Mouse (Mus musculus) retina, postnatal 1 day (tissue): Measurements from ENCODE around the gene Tmie.
A peak's percentile ranks its signal among the peaks of the same experiment; 100 is the strongest.

Experiments
- DNase-seq: peaks from one replicate; pipeline ENCODE4 v3.0.0-alpha.2; 2012

Gene Tmie

DNA sequence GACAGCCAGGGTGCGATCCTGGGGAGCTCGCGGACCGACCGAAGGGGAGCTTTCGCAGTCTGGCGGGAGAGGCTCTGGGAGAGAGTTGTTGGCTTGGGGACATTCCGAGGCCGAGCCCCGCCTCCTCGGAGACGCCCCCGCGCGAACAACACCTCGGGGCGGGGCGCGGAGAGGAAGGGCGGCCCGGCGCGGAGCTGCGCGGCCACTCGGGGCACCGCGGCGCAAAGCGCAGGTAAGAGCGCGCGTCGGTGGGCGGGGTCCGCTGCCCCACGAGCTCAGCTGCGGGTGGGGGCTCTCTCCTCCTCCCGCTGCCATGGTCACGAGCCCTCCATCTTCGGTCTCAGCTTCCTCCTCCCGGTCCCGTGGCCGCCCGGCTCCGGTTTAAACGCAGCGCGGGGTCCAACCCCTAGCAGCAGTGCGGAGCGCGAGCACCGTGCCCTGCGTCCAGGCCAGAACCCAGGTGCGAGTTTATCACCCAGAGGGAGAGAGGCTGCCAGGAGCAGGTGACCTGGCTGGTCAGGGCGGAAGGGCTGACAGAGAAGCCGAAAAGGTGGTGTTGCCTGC lies at the start of gene Tmie:
Tmie (minus strand) TSS at position 116 of the 564 bp plus-strand sequence.
- peak; percentile 50 for DNase-seq

GRCm38 (mm10) chr9:110922759-110923158 lies 42.8 kb upstream of the Tmie start:
- DNase-seq: peak; percentile 75

- DNase-seq: no peak
Measured at GRCm38 (mm10) chr9:110920665-110921419, 40.9 kb upstream of the Tmie start.

GRCm38 (mm10) chr9:110916786-110917185 lies 36.9 kb upstream of the Tmie start, which contains the start of gene Fam240a:
Fam240a (minus strand) TSS chr9:110916861.
- no peak for DNase-seq

- no peak for DNase-seq
Measured at GRCm38 (mm10) chr9:110915466-110915865, 35.6 kb upstream of the Tmie start.

DNA sequence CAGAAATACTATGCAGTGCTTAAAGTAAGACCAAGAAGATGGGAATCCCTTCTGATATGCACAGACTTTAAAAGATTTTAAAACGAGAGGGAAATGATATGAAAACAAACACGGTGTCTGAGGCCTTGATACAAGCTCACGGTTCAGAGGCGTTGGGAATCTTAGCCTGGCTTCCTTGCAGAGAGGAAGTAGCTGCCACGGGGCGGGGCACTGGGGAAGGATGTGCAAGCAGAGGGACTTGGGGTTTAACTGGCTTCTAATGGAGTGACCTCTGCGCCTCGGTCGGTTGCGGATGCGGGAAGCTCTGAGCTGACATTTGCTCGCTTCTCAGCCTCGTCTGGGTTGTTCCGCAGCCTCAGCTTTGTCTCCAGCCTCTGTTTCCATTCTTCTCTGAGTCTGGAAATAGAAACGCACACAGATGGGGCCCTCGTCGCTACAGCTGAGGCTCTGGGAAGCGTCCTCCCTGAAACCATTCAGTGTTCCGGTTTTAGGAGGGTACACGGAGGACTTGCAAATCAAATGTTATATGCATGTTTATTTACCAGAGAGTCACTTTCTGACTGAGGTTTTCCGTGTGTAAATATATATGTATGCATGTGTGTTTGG lies 34.8 kb upstream of the Tmie start:
- no peak for DNase-seq

GRCm38 (mm10) chr9:110909371-110909967 lies 29.6 kb upstream of the Tmie start:
- DNase-seq: no peak

DNA sequence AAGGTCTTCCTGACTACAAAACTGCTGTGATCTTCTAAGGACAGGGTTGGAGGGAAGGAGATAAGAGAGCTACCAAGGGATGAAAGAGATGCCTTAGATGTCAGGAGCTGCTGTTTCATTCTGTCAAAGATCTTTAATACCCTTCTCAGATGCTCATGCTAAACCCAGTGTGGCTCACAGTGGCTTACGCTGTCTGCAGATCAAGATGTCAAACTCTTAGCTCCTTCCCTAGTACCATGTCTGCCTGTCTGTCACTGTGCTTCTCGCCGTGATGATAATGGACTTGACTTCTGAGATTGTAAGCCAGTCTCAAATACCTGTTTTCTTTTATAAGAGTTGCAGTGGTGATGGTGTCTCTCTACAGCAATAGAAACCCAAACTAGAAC lies 28.7 kb upstream of the Tmie start:
- no peak for DNase-seq

GRCm38 (mm10) chr9:110907838-110908630 lies 28.1 kb upstream of the Tmie start:
- DNase-seq: no peak

DNA sequence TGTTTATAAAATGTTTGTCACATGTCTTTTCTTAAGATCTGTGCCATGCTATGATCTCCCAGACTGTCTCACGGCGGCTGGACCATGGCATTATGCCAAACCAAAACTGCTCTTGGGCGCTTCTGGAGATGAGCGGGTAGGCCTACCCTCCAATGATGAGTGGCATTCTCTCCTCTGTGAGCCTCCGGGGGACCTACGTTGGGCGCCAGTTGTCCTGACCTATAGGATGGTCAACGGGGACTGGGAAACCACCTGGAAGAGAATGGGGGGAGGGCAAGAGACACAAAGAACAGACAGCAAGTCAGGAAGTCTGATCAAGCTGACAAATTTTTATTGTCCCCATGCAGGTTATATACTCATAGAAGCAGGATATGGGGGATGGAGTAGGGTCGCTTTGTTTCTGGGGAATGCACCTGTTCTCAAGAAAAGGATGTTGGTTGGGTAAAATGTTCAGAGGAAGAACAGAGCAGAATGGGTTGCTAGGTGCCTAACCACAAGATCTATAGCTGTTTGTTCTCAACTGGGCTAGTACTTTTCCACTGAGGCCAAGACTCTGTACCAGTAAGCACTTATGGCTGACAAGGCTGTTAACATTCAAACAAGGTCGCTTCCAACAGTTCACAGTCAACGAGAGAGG lies 27.4 kb upstream of the Tmie start:
- no peak for DNase-seq

DNA sequence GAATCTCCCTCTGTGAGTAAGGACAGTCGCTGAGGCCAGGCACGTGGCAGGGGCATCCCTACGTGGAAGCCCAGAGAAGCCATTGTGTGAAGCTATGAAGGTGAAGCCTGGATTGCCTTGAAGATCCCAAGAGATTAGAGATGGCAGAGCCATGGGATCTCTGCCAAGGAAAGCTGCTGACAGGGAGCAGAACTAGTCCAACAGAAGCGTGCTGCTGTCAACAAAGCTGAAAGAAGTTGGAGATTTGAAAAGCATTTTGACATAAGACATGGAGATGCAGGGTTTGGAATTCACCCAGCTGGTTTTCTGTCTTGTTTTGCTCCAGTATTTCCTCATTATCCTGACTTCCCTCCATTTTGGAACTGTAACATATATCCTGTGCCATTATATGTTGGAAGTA lies 22.4 kb upstream of the Tmie start:
- no peak for DNase-seq

GRCm38 (mm10) chr9:110901204-110901603 lies 21.3 kb upstream of the Tmie start:
- no peak for DNase-seq

GRCm38 (mm10) chr9:110899451-110900008 lies 19.6 kb upstream of the Tmie start:
- DNase-seq: no peak

GRCm38 (mm10) chr9:110896595-110896994 lies 16.7 kb upstream of the Tmie start:
- DNase-seq: peak; percentile 57

GRCm38 (mm10) chr9:110895994-110896393 lies 16.1 kb upstream of the Tmie start:
- DNase-seq: peak; percentile 35

- DNase-seq: no peak
Measured at GRCm38 (mm10) chr9:110895507-110895906, 15.6 kb upstream of the Tmie start.

- DNase-seq: no peak
Measured at GRCm38 (mm10) chr9:110893429-110893828, 13.5 kb upstream of the Tmie start.

- DNase-seq: no peak
Measured at GRCm38 (mm10) chr9:110892552-110892951, 12.6 kb upstream of the Tmie start.

GRCm38 (mm10) chr9:110891077-110891828 lies 11.3 kb upstream of the Tmie start:
- no peak for DNase-seq

- DNase-seq: no peak
Measured at GRCm38 (mm10) chr9:110890026-110890783, 10.3 kb upstream of the Tmie start.

DNA sequence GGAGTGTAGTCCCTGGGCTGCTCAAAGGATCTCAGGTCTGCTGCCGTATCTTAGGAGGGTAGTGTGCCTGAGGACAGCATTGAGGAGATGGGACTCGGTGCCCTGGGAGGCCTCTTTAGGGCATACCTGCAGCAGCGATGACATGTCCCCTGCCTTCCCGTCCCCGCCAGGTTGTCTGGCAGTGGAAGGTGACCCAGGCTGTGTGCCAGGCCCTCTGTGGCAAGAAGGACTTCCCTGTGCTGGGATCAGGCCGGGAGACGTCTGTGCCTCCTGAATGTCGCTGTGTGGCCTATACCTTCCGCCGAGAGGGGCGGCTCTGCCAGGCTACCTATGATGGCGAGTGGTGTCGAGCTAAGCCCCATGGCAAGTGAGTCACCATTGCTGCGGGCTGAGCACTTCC lies 9.0 kb upstream of the Tmie start:
- no peak for DNase-seq
